Mouse (Mus musculus): ENCODE data around the gene F13a1.

F13a1 gene

DNA sequence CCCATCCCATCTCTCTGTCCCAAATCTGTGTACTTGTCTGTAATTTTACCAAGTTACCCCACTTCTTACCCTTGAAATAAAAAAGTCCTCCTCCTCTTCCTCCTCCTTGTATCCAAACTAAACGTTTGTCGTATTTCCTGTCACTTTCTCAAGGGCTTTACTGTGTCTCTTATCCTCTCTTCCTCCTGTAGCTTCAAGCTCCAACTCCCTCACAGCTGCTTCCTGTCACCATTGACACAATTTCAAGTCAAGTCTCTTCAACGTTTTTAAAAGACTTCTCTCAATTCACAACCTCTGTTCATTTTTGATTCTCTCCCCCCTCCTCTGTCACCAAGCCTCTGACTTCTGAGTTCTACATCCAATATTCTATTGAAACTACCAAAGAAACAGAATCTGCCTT lies at the start of gene F13a1:
Gene F13a1, minus strand, starts transcription at position 119 of the 400 bp plus-strand sequence.
- no peak for DNase-seq (ENCODE audit: low read depth, low spot score)

DNA sequence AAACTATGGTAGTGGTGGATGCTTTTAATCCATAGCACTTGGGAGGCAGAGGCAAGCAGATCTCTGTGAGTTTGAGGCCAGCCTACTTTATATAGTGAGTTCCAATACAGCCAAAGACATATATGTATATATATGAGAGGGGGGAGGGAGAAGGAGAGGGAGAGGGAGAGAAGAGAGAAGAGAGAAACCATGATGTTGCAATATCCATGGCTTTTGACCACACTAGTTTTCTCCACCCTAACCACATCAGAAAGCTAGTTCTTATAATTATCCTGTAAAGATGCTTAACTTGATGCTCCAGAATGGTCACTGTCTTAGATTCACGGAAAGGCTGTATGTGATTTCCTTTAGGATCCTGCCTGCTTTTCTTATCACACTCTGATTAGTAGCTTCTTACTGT lies 41.6 kb upstream of the F13a1 start:
- no peak for DNase-seq (ENCODE audit: low read depth, low spot score)

DNA sequence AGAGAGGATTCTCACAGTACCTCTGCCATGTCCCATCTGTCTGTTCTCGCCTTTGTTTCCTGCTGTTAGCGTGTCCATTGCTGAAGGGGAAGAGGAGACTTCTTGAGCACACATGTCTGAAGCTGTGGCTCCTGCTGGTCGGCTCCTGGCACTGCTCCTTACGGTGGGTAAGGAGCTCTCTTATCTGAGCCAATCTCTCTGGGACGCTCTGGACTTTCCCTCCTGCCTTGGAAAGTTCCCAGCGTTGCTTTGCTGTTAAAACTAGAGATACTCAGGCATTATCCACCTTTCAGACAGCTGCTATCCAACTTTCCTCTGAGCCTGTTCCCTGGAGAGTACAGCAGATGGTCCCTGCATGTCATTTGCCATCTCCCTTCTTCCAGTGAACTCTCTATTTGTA lies 39.1 kb upstream of the F13a1 start:
- no peak for DNase-seq (ENCODE audit: low read depth, low spot score)

DNA sequence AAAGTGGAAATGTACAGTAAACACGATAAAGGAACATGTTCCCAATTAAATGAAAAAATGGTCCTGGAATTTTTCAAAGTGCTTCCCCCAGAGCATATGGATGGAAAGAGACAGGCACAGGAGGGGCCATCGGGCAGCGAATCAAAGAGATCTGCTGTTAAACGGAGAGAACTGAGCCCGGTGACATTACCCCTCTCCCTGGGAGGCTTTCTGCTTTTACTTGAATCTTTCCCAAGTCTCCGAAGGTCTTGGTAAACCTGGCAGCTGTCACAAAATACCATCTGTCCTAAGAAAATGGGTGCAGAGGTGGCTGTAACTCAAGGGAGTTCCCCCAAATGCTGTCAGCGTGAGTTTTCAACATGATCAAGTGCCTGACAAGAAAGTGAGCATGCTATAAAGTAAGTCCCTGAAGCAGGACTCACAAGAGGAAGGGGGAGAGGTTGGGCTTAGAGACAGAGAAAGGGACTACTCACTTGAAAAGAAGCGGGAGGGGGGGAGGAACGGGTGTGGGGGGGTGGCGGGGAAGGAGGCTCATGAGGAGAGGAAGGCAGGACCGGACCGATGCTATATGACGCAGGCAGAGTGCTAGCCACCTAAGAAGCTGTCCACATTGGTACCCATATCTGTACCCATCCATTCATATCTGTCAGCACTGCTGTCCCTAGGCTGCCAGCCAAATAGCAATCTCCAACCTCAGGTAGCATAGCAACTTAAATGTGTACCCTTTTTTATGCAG lies 31.6 kb upstream of the F13a1 start:
- peak; percentile 14 for DNase-seq (ENCODE audit: low read depth, low spot score)

DNA sequence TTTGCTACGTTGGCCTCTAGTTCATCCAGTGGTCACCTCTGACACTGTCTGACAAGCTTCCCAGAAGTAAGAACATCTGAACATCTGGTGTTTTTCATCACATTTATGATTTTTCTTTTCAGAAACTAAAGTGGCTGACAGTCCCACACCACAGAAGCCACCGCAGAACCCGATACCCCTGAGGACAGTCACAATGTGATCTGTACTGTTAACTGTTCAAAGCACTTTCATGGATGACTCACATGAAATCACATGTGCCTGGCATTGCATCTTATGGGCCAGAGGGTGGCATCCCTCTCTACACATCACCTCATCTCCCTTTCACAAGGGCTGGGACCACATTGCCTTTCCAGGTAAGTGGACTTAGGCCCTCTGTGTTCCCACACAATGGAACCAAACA lies 21.3 kb upstream of the F13a1 start:
- no peak for DNase-seq (ENCODE audit: low read depth, low spot score)

DNA sequence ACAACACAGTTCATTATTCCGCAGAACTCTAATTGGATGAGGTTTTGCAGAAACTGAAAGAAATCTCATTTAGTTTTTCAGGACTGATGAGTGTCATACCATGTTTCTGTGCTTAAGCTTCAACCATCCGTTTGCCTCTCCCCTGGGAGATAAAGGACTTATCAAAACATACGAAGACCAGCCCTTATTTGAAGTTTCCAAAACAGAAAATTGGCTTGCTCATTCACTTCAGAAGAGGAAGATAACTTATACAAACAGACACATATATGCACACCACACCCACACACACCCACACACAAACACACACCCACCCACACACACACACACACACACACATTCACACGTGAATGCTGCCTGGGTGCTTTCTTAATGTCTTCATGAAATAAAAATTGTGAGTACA lies 20.8 kb upstream of the F13a1 start:
- no peak for DNase-seq (ENCODE audit: low read depth, low spot score)

DNA sequence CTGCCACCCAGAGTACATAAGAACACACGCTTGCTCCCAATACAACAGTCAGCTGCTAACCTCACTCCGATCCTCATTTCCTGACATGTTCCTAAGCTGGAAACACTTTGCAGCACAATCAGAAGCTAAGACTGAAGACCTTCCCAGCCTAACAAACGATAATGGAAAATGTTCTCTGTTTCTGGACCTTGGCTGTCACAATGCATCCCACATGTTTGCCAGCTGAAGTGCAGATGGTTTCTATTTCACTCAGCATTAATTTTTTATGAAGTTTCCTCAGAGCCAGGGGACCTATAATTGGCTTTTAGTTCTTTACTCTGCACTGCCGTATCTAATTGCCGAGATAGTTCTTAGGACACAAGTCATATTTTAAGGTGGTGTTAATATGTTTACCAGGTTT lies 10.8 kb upstream of the F13a1 start:
- DNase-seq (ENCODE audit: low read depth, low spot score), result peak; percentile 17

DNA sequence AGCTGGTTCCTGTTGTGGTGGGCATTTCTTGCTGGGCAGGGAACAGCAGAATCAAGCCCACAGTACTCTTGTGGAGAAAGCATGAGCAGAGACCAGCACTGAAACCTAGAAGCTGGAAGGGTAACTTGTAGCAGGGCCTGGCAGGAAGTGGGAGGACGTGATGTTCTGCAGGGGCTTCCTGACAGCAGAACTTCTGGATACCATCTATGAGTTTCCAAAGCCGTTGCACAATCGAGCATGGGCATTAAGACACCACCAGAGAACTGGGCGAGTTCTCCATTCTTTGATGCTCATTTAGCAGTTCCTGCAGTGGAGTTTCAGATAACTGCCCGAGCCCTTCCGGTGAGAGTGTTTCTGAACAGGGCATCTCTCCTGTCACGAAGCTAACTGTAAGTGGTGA lies 6.6 kb upstream of the F13a1 start:
- DNase-seq (ENCODE audit: low read depth, low spot score), result no peak

DNA sequence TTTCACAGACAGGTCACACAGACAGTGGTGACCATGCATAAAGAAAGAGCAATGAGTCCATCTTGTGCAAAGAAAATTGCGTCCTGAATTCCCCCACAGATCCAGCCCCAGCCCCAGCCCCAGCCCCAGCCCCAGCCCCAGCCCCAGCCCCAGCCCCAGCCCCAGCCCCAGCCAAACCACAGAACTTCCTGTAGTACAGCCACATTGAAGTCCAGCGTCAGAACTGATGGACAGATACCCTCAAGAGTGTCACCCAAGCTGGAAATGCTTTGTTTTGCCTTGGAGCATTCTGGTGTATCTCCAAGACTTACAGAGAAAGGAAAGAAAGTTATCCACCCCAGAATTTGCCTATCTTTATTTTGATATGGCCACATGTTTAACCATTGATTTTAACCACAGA lies 413 bp downstream of the F13a1 start:
- DNase-seq (ENCODE audit: low read depth, low spot score), result no peak

DNA sequence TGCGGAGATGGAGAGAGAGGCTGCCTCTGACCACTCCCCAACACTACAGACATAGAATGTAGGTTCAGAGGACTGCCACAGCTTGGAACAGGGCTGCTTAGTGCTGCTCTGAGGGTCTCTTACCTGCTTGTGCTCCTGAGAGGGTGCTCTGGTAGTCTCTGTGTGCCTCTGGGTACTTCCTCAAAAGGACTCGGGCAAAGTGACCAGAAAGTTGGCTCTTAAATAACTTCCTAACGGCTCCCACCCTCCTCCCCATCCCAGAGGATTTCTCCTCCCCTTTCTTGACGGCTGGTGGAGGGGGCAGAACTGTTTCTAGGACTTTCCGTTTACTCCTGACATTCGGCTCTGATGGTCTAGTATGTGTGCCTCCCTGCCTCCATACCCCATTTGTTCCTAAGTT lies 1.0 kb downstream of the F13a1 start:
- no peak for DNase-seq (ENCODE audit: low read depth, low spot score)

DNA sequence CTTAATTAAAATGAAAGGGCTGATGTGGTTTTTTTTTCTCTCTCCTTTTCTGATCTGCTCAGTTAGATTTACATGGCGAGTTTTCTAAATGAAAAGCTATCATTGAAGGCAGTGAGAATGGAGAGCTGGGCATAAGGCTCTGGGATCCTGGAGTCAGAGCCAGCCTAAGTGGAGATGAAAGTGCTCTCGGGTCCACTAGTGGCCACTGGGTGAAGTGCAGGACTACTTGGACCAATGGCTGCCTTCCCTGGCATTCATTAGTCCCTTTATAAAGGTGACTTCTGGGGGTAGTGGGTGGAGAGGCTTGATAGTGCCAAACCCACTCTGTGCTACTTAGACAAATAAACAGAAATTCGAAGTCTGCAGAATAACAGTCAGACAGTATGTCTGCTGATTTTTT lies 5.0 kb downstream of the F13a1 start:
- no peak for DNase-seq (ENCODE audit: low read depth, low spot score)

DNA sequence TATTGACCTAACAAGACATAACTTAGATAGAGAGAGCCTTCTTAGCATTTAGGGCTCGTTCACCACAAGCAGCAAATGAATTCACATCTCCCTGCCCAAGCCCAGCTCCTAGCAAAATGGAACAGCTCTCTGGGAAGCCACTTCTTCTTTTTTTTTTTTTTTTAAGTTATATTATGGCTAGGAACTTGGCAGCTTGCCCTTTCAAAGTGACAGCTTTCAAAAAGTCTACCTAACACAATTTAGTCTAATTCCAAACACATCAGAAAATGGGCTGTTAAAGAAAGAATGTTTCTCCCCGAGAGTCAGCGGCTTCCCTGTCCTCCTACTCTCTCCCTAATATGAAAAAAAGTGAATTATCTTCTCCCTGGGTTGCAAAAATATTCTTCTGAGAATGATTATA lies 15.3 kb downstream of the F13a1 start:
- no peak for DNase-seq (ENCODE audit: low read depth, low spot score)

DNA sequence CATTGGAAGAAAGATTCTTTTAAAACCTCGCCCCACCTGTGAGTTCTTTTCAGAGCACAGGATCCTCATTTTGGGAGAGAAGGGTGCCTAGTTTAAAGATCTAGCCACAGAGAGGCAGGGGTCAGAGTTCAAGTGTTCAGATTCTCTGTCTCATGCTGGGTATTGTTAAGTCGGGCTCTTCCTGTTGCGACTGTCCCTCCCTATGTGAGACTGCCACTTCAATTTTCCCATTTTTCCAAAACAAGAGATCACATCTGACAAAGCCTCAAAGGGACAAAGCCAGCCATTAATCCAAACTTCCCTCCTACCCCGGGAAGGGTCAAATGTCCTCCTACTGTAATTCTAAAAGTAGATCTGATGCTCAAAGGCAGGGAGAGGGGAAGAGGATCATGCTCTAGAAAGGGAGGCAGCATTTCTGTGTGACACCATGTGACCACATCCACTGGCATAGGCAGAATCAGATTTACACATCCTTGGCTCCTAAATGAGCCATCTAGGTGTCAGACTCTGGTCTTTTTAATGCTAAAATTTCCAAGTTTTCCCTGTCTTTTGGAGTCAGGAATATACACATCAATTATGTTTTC lies 24.0 kb downstream of the F13a1 start:
- no peak for DNase-seq (ENCODE audit: low read depth, low spot score)

DNA sequence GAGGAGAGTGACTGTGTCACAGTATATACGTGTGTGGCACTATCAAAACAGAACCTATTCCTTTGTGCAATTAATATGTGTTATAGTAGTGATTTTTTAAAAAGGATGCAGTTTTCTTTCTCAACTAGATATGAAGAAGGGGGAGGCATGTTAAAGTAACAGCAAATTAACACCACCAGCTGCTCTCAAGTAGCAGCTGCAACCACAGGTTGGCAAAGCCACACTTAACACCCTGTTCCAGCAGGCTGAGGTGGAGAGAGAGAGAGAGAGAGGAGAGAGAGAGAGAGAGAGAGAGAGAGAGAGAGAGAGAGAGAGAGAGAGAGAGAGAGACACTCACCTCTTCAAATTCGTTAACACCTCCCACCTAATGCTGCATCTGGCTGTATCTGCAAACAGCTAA lies 28.5 kb downstream of the F13a1 start:
- DNase-seq (ENCODE audit: low read depth, low spot score), result no peak

DNA sequence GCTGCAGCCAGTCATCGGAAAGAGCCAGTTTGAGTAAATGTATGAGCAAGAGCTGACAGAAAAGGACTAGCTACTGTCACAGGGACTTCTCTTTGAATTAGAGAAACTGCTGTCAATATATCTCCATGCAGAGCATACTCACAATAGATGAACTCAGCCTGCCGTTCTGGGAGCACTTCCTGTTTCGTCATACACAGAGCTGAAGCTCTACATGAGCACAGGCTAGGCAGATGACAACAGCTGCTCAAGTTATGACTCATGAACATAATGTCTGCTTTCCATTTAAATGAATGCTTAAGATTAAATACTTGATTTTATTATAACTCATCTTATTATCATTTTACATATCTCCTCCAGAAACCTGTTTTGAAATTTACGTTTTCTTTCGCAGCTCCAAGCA lies 39.3 kb downstream of the F13a1 start:
- no peak for DNase-seq (ENCODE audit: low read depth, low spot score)

DNA sequence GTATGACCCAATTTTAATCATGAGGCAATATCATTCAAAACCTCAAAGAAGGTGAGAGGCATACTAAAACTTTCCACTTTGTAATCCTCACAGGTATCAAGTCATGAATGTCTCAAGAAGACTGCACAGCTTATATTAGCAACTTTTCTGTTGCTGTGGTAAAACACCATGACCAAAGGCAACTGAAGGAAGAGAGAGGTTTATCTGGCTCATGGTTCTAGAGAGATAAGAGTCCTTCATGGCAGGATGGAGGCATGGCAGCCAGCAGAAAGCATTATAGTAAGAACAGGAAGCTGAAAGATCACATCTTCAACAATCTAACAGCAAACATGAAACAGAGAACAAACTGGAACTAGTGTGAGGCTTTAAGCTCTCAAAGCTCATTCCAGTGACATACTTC lies 43.8 kb downstream of the F13a1 start:
- DNase-seq (ENCODE audit: low read depth, low spot score), result no peak

DNA sequence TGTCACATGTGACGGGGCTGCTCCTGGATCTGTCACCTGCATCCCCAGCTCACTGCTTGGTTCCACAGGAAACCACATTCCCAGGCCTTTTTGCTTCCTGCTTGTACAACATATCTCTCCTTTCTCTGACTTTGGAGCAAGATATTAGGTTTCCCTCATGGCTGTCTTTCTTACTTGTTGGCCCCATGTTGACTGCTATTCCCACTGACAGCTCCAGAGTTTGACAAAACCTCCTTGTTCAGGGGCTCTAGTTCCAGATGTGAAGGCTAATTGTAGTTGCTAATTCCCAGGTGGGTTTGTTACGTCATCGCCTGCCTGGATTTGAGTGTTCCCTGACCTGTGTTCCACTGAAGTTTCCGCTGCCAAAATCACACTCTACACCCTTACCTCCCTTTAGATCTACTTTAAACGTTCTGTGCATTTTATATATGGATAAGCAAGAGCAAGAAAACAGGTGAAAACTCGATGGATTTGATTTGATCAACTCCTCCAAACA lies 50.8 kb downstream of the F13a1 start:
- DNase-seq (ENCODE audit: low read depth, low spot score), result peak; percentile 21

DNA sequence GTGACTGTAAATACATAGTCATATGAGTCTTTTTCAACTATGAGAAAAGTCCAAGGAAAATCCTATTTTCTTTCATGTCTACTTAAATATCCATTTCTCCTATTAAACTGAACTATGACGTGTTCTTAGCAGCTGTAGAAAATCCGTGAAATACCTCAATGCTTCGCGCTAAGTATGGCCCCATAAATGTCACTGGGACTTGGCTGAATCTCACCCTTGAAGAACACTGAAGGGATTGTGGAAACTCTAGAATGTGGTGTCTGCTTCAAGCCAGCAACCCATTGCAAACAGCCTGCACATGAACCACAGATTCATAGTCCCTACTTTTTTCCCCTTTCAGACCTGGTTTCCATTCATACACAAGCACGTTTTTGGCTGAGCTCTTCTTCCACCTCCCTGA lies 56.5 kb downstream of the F13a1 start:
- no peak for DNase-seq (ENCODE audit: low read depth, low spot score)

DNA sequence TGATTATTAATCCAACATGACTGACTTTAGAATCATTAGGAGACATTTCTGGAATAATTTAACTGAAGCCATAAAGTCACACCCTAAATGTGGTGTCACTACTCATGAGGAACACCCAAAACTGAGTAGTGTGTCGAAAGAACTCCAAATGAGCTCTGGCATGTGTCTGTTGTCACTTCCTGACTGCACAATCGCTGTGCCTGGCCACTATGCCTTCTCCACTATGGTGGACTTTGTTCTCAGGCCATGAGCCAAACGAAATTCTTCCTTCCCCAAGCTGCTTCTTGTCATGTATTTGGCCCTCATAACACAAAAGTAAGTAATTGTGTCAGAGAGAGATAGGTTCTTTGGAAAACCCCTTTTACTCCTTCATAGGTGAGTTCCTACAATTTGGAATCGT lies 61.7 kb downstream of the F13a1 start:
- no peak for DNase-seq (ENCODE audit: low read depth, low spot score)

DNA sequence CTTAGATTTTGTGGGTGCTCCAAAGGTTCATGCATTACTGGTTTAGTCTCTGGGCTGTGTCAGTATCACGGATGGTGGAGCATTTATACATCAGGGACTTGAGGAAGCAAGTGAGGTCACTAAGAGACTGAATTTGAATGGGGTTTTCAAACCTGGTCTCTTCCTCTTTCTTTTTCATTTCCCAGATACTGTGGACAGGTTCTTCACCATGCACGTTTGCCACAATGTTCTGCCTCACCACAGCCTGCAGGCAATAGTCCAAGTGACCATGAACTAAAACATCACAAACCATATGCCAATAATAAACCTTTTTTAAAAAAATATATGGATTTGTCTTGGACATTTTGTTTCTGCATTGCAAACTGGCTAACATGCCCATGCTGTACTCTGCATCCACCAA lies 77.0 kb downstream of the F13a1 start:
- no peak for DNase-seq (ENCODE audit: low read depth, low spot score)

DNA sequence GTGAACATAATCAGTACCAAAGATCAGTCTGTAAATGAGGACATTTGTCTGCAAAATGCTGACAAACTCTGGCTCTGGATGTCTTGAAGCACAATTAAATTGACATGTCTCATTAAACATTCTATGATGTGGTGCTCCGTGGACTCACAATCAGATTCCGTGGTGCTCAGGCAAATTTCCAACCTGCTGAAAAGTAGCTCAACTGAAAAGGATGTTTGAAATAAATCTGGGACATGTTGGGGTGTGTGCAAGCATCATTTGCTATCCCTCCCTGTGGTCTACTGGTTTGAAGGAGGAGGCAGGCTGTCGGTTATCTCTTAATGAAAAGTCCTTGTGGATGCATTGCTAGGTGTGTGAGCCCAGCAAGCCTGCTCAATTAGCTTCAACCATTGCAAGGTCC lies 77.8 kb downstream of the F13a1 start:
- DNase-seq (ENCODE audit: low read depth, low spot score), result no peak

DNA sequence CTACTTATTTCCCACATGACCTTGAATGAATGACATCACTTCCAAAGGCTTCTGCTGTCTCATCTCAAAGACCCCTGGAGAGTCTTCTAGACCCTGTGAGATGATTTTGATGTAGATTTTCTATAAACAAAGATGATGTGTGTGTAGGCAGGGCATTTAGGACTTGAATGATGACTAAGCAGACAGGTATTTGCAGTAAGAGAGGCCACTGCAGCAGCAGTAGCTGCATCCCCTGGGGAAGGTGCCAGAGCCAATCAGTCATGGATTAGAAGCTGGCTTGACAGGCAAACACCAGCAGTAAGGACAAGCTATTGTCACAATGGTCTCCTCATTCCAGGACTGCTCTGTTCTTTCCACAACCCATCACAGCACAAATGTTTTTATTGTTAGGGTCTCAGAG lies 87.1 kb downstream of the F13a1 start:
- DNase-seq (ENCODE audit: low read depth, low spot score), result no peak

DNA sequence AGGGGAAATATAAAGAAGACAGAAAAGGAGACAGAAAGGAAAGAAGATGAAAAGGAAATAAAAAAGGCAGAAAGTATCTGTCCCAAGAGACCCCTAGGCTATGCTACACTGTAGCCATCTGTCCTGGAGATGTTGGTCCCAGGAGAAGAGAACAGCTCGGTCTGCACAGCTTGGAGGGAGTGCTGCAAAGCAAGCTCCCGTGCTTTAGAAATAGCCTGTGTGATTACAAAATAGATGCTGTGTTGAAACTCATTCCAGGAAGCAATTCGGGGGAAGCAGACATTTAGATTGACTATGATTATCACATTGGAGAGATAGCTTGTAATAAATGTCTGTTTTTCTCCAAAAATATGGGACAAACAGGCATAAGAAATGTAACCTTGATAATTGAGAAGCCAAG lies 91.0 kb downstream of the F13a1 start:
- DNase-seq (ENCODE audit: low read depth, low spot score), result no peak

DNA sequence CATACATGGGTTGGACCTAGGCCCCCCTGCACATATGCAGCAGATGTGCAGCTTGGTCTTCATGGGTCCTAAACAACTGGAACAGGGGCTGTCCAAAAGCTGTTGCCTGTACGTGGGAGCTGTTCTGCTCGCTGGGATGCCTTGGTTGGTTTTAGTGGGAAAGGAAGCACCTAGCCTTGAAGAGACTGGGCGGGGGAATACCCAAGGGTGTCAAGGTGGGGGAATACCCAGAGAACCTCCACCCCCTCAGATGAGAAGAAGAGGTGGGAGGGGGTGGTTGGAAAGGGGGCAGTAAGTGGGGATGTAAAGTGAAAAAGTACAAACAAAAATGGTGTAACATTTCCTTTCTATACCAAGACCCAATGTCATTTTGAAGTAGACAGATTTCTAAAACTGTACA lies 95.1 kb downstream of the F13a1 start:
- DNase-seq (ENCODE audit: low read depth, low spot score), result no peak

All from mesoderm, embryonic 11.5 days (tissue).